Mouse (Mus musculus) stomach, embryonic 14.5 days (tissue): ENCODE results near the gene Tm4sf19. TPM values are rescaled to one million over a fixed set of nuclear protein-coding genes. Genes with fewer than 3 reads are reported as not detected.

Source experiments
- ATAC-seq: fragments of 200-750 bp; cut with Nextera tagmentation; 2 replicates; pipeline ENCODE4 v1.8.0; 2017; ENCODE audit warnings: low read depth, moderate TSS enrichment; ENCODE audit not compliant: insufficient number of reproducible peaks, insufficient read depth, low FRiP score
- H3K27ac ChIP-seq: fragments of 300-500 bp; sonication (generic); 2 replicates; pipeline ENCODE4 v1.5.1; 2014; ENCODE audit warnings: mild to moderate bottlenecking, low read length, moderate library complexity, mixed read lengths
- H3K27me3 ChIP-seq: fragments of 300-500 bp; sonication (generic); 2 replicates; pipeline ENCODE4 v1.6.1; 2014; ENCODE audit warnings: low read length, control low read depth, mixed read lengths; ENCODE audit not compliant: control insufficient read depth, insufficient read depth
- H3K36me3 ChIP-seq: fragments of 300-500 bp; sonication (generic); 2 replicates; pipeline ENCODE4 v1.6.1; 2014; ENCODE audit warnings: mild to moderate bottlenecking, control low read depth, low read length, moderate library complexity, mixed read lengths; ENCODE audit not compliant: control insufficient read depth, insufficient read depth
- H3K4me1 ChIP-seq: fragments of 300-500 bp; sonication (generic); 2 replicates; pipeline ENCODE4 v1.6.1; 2014; ENCODE audit warnings: low read length, control low read depth, mixed read lengths; ENCODE audit not compliant: control insufficient read depth, insufficient read depth
- H3K4me2 ChIP-seq: fragments of 300-500 bp; sonication (generic); replicated peaks from 2 replicates; pipeline ENCODE4 v1.6.1; 2014; ENCODE audit warnings: low read depth, low read length, control low read depth
- H3K4me3 ChIP-seq: fragments of 300-500 bp; sonication (generic); 2 replicates; pipeline ENCODE4 v1.5.1; 2014; ENCODE audit warnings: low read depth, low read length, control low read depth
- H3K9ac ChIP-seq: fragments of 300-500 bp; sonication (generic); replicated peaks from 2 replicates; pipeline ENCODE4 v1.6.1; 2014; ENCODE audit warnings: low read depth, mild to moderate bottlenecking, control low read depth, low read length, moderate library complexity, mixed read lengths
- H3K9me3 ChIP-seq: fragments of 300-500 bp; sonication (generic); 2 replicates; pipeline ENCODE4 v1.6.1; 2016; ENCODE audit warnings: low read depth, low read length, control low read depth; ENCODE audit not compliant: control insufficient read depth
- WGBS: fragments of 180-500 bp; shearing (Covaris S2); extraction: QIAGEN DNeasy Blood & Tissue Kit; methylation state at CpG from one replicate; pipeline ENCODE4 v1.1.7; 2014; 5-methylcytosine and 5-hydroxymethylcytosine counted together
- polyA plus RNA-seq: library from polyadenylated mRNA; unstranded; fragments of >200 nt; fragmentation: Nextera tagmentation; extraction: Ambion mirVana; gene quantifications from 2 replicates; pipeline ENCODE4 v1.2.1, GENCODE M21; 2014

Gene Tm4sf19
- polyA plus RNA-seq, 1 experiment from 2014 or later, result not detected

DNA sequence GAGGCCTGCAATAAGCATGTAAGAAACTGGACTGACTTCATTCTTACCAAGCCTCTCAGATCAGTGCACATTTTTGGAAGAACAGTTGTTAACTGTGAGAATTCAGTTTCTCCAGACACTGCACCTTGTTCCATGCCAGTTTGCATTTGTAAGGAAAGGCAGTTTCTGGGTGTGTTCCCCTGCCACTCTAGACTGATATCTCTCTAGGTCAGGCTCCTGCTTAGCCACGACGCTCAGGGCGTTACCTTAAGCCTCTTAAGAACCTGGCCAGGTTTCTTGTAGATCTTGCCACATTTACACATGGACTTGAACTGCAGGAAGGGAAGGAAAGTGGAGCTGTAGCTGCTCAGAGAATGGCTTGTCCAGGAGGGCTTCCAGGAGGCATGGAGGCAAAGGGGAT lies 49.4 kb downstream of the Tm4sf19 start:
- H3K27ac ChIP-seq, result no peak overlapping the region
- no peak overlapping the region for H3K9ac ChIP-seq
- no peaks in the 10 kb centered on the region for H3K9me3 ChIP-seq
- 67% methylated on average over 3 of the region's 3 CpGs for WGBS
- no peak overlapping the region for H3K4me3 ChIP-seq
- H3K36me3 ChIP-seq, result no peaks in the 10 kb centered on the region
- no peaks in the 10 kb centered on the region for H3K27me3 ChIP-seq
- H3K4me1 ChIP-seq, result no peaks in the 10 kb centered on the region
- H3K4me2 ChIP-seq, result no peak overlapping the region
- ATAC-seq, result peak; percentile 61; the same call in 1 of the 2 replicates

DNA sequence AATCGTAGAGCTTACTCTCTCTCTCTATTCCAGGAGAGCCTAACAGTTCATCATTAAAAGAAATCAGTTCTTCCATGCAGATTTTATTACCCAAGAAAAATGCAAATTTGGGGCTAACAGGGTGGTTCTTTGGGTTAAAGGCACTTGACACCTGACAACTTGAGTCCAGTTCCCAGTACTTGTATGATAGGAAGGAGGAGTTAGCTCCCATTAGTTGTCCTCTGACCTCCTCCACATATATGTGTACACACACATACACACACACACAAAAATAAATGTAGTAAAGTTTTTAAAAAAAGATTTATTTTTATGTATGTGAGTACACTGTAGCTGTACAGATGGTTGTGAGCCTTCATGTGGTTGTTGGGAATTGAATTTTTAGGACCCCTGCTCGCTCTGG lies 49.8 kb downstream of the Tm4sf19 start:
- ATAC-seq, result no peak
- Histone ChIP-seq H3K36me3 (no peaks in the 10 kb centered on the region), H3K27ac (no peak overlapping the region), H3K4me1 (no peaks in the 10 kb centered on the region), H3K4me3 (no peak overlapping the region), H3K4me2 (no peak overlapping the region), H3K9me3 (no peaks in the 10 kb centered on the region), H3K27me3 (no peaks in the 10 kb centered on the region), H3K9ac (no peak overlapping the region)
- 88% methylated on average over 2 of the region's 2 CpGs for WGBS

DNA sequence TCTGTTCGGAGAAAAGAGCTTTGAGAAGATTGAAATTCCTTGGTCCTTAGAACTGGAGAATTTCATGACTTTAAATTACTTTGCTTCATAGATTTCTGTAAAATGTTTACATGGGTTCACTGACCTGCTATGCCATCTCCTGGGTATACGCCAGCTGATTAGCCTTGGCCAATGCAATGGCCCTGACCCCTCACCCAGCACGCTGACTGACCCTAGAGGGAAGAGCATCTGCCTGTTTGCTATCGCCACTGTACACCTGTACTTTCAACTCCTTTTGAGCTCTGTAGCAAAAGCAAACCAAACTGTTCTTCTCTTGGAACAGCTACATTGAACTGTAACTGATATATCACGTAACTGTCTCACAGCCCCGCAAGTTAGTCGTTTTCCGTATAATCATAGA lies 52.8 kb downstream of the Tm4sf19 start:
- H3K27me3 ChIP-seq, result no peaks in the 10 kb centered on the region
- WGBS, result 91% methylated on average over 8 of the region's 8 CpGs
- no peaks in the 10 kb centered on the region for H3K36me3 ChIP-seq
- no peaks in the 10 kb centered on the region for H3K9me3 ChIP-seq
- no peak overlapping the region for H3K4me3 ChIP-seq
- no peak overlapping the region for H3K9ac ChIP-seq
- no peaks in the 10 kb centered on the region for H3K4me1 ChIP-seq
- no peak overlapping the region for H3K4me2 ChIP-seq
- no peak overlapping the region for H3K27ac ChIP-seq
- no peak for ATAC-seq

DNA sequence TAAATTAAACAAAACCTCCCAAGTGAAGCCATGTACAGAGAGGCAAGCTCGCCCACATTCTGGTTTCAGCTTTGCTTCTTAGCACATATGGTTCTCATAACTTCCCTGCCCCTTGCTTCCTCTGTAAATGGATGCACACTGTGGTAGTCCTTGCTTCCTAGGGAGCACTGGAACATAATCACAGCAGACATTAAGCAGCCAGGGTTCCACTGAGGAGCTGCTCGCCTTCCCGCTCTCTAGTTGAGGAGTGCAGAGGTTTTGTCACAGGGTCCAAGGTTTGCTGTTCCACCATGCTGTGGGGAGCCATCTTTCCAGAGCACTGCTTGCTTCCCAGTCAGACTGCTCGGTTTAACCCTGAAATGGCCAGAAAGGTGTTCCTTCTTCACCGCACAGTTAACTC lies 54.3 kb downstream of the Tm4sf19 start:
- H3K9me3 ChIP-seq, result no peaks in the 10 kb centered on the region
- 85% methylated on average over 5 of the region's 5 CpGs for WGBS
- no peaks in the 10 kb centered on the region for H3K27me3 ChIP-seq
- H3K36me3 ChIP-seq, result no peaks in the 10 kb centered on the region
- no peak overlapping the region for H3K27ac ChIP-seq
- no peak for ATAC-seq
- no peak overlapping the region for H3K4me3 ChIP-seq
- no peaks in the 10 kb centered on the region for H3K4me1 ChIP-seq
- H3K4me2 ChIP-seq, result no peak overlapping the region
- H3K9ac ChIP-seq, result no peak overlapping the region

DNA sequence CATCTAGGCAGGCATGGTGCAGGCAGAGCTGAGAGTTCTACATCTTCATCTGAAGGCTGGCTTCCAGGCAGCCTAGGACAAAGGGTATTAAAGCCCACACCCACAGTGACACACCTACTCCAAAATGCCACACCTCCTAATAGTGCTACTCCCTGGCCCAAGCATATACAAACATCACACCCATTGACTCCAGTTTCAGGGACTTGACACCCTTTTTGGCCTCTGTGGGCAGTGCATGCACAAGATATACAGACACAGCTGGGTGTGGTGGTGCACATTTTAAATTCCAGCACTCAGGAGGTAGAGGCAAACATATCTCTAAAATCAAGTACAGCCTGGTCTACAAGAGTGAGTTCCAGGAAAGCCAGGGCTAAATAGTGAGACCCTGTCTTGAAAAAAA lies 55.8 kb downstream of the Tm4sf19 start:
- no peak for ATAC-seq
- Histone ChIP-seq H3K27me3 (no peaks in the 10 kb centered on the region), H3K4me1 (no peaks in the 10 kb centered on the region), H3K9me3 (no peaks in the 10 kb centered on the region), H3K36me3 (no peaks in the 10 kb centered on the region), H3K27ac (no peak overlapping the region), H3K4me2 (no peak overlapping the region), H3K9ac (no peak overlapping the region), H3K4me3 (no peak overlapping the region)

DNA sequence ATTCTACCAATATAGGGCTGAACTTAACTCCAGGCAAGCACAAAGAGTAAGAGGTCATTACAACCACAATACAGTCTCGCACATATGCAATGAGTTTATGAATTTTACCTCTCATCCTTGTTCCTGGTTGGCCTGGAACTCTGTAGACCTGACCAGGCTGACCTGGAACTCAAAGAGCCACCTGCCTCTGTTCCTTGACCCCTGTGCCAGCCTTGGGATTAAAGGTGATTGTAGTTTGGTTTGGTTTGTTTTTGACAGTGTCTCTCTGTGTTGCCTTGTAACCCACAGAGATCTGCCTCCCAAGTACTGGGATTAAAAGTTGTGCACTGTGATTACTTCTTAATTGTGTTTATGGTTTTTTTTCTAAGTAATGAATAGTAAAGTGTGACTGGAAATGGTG lies 56.5 kb downstream of the Tm4sf19 start:
- H3K4me2 ChIP-seq, result no peak overlapping the region
- no peak overlapping the region for H3K4me3 ChIP-seq
- no peaks in the 10 kb centered on the region for H3K4me1 ChIP-seq
- 95% methylated on average over 1 of the region's 1 CpGs for WGBS
- no peak overlapping the region for H3K9ac ChIP-seq
- H3K36me3 ChIP-seq, result no peaks in the 10 kb centered on the region
- no peaks in the 10 kb centered on the region for H3K9me3 ChIP-seq
- H3K27me3 ChIP-seq, result no peaks in the 10 kb centered on the region
- no peak for ATAC-seq
- no peak overlapping the region for H3K27ac ChIP-seq

Other genes starting within 250 kb of the Tm4sf19 start
- gene Nrros, start 234.9 kb upstream of the Tm4sf19 start, polyA plus RNA-seq, result 16.0 and 17.0 TPM in 2 replicates
- gene Bex6, start 220.7 kb upstream of the Tm4sf19 start, polyA plus RNA-seq, result 0.35 TPM in 1 of 2 replicates, not detected in the other
- 8.0 and 8.9 TPM in 2 replicates for gene Fbxo45, start 153.3 kb upstream of the Tm4sf19 start, polyA plus RNA-seq
- 19.7 and 21.3 TPM in 2 replicates for gene Wdr53, start 153.3 kb upstream of the Tm4sf19 start, polyA plus RNA-seq
- not detected in 2 replicates for gene Smco1, start 129.0 kb upstream of the Tm4sf19 start, polyA plus RNA-seq
- gene Rnf168, start 123.0 kb upstream of the Tm4sf19 start, polyA plus RNA-seq, result 28.0 and 28.3 TPM in 2 replicates
- 28.4 and 32.4 TPM in 2 replicates for gene Ubxn7, start 68.2 kb upstream of the Tm4sf19 start, polyA plus RNA-seq
- gene Tctex1d2, start 19.2 kb downstream of the Tm4sf19 start, polyA plus RNA-seq, result 28.4 and 31.6 TPM in 2 replicates
- 40.3 and 44.3 TPM in 2 replicates for gene Pcyt1a, start 30.4 kb downstream of the Tm4sf19 start, polyA plus RNA-seq
- gene Slc51a, start 87.4 kb downstream of the Tm4sf19 start, polyA plus RNA-seq, result 1.9 and 2.7 TPM in 2 replicates
- gene Zdhhc19, start 95.8 kb downstream of the Tm4sf19 start, polyA plus RNA-seq, result not detected in 2 replicates
- 60.5 and 73.2 TPM in 2 replicates for gene Tfrc, start 208.4 kb downstream of the Tm4sf19 start, polyA plus RNA-seq
- 13.1 and 17.1 TPM in 2 replicates for gene Tnk2, start 243.4 kb downstream of the Tm4sf19 start, polyA plus RNA-seq